Mouse (Mus musculus) splenic B cell, adult 2 months (primary cell): ENCODE measurements around the gene Ugt1a5.
"Not testable (repeated sequence)": the region's sequence is repeated elsewhere in the genome, so short reads cannot be mapped to it uniquely, and the experiment has no call there.

Experiments used
- DNase-seq: peaks from one replicate; pipeline ENCODE4 v3.0.0-alpha.2; 2011; ENCODE audit warnings: low read depth, low spot score
- H3K27me3 ChIP-seq: 2 replicates; pipeline ENCODE4 v1.6.1; 2012; ENCODE audit warnings: mild to moderate bottlenecking, low read length, moderate library complexity, mixed read lengths; ENCODE audit not compliant: control insufficient read depth, poor library complexity, insufficient read depth, severe bottlenecking
- H3K36me3 ChIP-seq: 2 replicates; pipeline ENCODE4 v1.6.1; 2012; ENCODE audit warnings: mild to moderate bottlenecking, low read length, moderate library complexity, mixed read lengths; ENCODE audit not compliant: control insufficient read depth, poor library complexity, insufficient read depth, severe bottlenecking

Ugt1a5 gene

GRCm38 (mm10) chr1:88225301-88225700 lies 59.5 kb downstream of the Ugt1a5 start:
- H3K27me3 ChIP-seq, DNase-seq: not testable (repeated sequence)

GRCm38 (mm10) chr1:88225741-88226140 lies 59.9 kb downstream of the Ugt1a5 start:
- no peaks in the 10 kb centered on the region for H3K27me3 ChIP-seq
- DNase-seq = peak; percentile 11

More at GRCm38 (mm10) chr1:88225301-88225700, 59.5 kb downstream of the Ugt1a5 start:
- not testable (repeated sequence) for H3K36me3 ChIP-seq

GRCm38 (mm10) chr1:88226670-88227379 lies 61.0 kb downstream of the Ugt1a5 start, which contains the start of gene Mroh2a:
Gene Mroh2a, plus strand, starts transcription at chr1:88226986.
- no peak for DNase-seq
- Histone ChIP-seq H3K27me3 (no peaks in the 10 kb centered on the region), H3K36me3 (no peaks in the 10 kb centered on the region)

More at GRCm38 (mm10) chr1:88225741-88226140, 59.9 kb downstream of the Ugt1a5 start:
- H3K36me3 ChIP-seq = no peaks in the 10 kb centered on the region

GRCm38 (mm10) chr1:88227482-88227881 lies 61.7 kb downstream of the Ugt1a5 start:
- Histone ChIP-seq H3K27me3 (no peaks in the 10 kb centered on the region), H3K36me3 (no peaks in the 10 kb centered on the region)
- no peak for DNase-seq

DNA sequence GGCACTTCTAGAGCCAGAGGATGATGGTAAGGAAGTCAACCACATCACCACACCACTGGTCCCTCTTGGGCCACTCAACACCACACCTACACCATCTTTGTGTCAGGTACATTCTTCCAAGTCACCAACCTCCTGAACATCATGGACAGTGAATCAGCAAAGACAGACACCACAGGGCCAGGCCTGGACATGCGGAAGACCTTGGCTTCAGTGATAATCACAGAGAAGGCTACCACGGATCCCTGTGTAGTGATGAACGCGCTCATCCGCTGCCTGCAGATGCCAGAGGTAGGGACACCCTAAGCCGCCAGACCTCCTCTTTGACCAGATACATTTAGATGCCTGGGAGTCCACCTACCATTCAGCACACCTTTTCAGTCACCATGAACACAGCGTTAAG lies 62.3 kb downstream of the Ugt1a5 start:
- Histone ChIP-seq H3K27me3 (no peaks in the 10 kb centered on the region), H3K36me3 (no peaks in the 10 kb centered on the region)
- no peak for DNase-seq

GRCm38 (mm10) chr1:88229566-88229965 lies 63.8 kb downstream of the Ugt1a5 start:
- Histone ChIP-seq H3K36me3 (no peaks in the 10 kb centered on the region), H3K27me3 (no peaks in the 10 kb centered on the region)
- no peak for DNase-seq

- no peaks in the 10 kb centered on the region for H3K27me3 ChIP-seq
- H3K36me3 ChIP-seq = no peaks in the 10 kb centered on the region
- no peak for DNase-seq
Observed at GRCm38 (mm10) chr1:88229986-88230385, 64.2 kb downstream of the Ugt1a5 start.

DNA sequence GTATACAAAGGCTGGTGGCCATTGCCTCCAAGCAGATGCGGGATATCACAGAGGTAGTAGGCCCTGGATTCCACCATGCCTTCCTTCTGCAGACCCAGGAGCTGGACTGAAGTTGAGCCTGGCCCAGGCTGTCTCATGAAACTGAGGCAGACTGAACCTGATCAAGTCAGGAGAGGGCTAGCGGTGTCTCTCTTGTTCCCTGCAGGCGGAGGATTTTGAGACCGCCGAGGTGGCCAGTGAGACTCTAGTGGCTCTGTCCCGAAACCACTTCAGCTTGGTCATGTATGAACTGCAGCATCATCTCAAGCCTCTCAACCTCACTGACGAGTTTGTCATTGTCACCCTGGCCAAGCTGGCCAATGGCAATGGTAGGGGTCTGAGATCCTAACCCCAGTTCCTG lies 64.6 kb downstream of the Ugt1a5 start:
- Histone ChIP-seq H3K27me3 (no peaks in the 10 kb centered on the region), H3K36me3 (no peaks in the 10 kb centered on the region)
- no peak for DNase-seq

GRCm38 (mm10) chr1:88230981-88231802 lies 65.4 kb downstream of the Ugt1a5 start:
- H3K27me3 ChIP-seq = no peaks in the 10 kb centered on the region
- H3K36me3 ChIP-seq = no peaks in the 10 kb centered on the region
- no peak for DNase-seq

GRCm38 (mm10) chr1:88231803-88232499 lies 66.1 kb downstream of the Ugt1a5 start:
- Histone ChIP-seq H3K36me3 (no peaks in the 10 kb centered on the region), H3K27me3 (no peaks in the 10 kb centered on the region)
- no peak for DNase-seq

DNA sequence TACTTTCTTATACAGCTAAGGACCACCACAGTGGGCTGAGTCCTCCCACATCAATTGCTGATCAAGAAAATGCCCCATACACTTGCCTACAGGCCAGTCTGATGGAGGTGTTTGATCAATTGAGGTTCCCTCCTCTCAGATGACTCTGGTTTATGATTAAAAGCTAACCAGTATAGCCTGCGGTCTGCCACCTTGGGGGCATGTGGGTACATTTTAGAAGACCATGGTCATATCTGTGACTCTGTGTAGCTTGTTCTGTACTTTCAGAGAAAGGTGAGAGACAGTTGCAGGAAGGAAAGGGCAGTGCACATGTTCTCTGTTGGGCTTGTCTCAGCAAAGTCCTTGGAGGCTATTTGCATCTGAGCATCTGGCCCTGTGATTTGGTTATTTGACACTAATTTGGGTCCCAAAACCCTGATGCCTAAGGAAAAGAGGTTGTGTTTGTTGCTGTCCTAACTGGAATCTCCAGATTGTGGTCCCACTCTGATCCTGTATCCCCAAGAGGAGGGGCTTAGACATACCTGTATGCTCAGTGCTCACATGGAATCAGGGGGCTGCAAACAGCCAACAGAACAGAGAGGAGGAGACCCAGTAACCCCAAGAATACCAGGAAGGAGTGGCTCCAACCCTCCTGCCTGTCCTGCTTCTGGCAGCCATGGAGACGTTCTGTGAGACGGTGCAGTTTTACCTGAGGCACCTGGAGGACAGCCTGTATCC lies 67.0 kb downstream of the Ugt1a5 start:
- no peaks in the 10 kb centered on the region for H3K27me3 ChIP-seq
- DNase-seq = no peak
- no peaks in the 10 kb centered on the region for H3K36me3 ChIP-seq

GRCm38 (mm10) chr1:88233421-88234247 lies 67.8 kb downstream of the Ugt1a5 start:
- DNase-seq = no peak
- Histone ChIP-seq H3K36me3 (no peaks in the 10 kb centered on the region), H3K27me3 (no peaks in the 10 kb centered on the region)

GRCm38 (mm10) chr1:88234248-88234610 lies 68.4 kb downstream of the Ugt1a5 start:
- no peak for DNase-seq
- H3K36me3 ChIP-seq = no peaks in the 10 kb centered on the region
- H3K27me3 ChIP-seq = no peaks in the 10 kb centered on the region

DNA sequence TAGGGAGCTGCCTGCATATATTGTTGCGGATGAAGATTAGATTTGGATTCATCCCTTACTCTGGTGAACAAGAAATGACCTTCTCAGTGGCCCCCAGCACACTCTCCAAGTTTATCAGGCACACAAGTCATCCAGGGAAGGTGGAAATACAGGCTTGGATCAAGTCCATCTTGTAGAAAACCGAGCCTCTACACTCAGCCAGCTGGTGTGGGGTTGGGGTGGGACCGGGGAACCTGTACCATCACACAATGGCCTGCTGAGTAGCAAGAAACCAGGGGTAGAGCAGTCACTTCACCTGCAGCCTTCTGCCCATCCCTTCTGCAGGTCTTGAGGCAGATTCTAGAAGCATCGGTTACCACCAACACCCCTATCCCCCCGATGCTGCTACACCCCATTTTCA lies 68.8 kb downstream of the Ugt1a5 start:
- Histone ChIP-seq H3K27me3 (no peaks in the 10 kb centered on the region), H3K36me3 (no peaks in the 10 kb centered on the region)
- DNase-seq = no peak
